Mouse (Mus musculus) monocyte, adult 5-6 weeks (primary cell): ENCODE measurements at regions not wholly inside any gene's neighbourhood (a gene's known extent, or its start where the extent isn't known, plus 50 kb on each side); places are given as distances from the start of the nearest gene placed in this dataset.
A peak's percentile ranks its signal among the peaks of the same experiment; 100 is the strongest.

Experiments
- ATAC-seq: fragments of 153-309, 156-312 bp; replicated peaks from 2 replicates; pipeline ENCODE4 v1.8.0; 2017; ENCODE audit warnings: mild to moderate bottlenecking; ENCODE audit not compliant: low TSS enrichment, insufficient number of reproducible peaks, severe bottlenecking, poor library complexity, low FRiP score

DNA sequence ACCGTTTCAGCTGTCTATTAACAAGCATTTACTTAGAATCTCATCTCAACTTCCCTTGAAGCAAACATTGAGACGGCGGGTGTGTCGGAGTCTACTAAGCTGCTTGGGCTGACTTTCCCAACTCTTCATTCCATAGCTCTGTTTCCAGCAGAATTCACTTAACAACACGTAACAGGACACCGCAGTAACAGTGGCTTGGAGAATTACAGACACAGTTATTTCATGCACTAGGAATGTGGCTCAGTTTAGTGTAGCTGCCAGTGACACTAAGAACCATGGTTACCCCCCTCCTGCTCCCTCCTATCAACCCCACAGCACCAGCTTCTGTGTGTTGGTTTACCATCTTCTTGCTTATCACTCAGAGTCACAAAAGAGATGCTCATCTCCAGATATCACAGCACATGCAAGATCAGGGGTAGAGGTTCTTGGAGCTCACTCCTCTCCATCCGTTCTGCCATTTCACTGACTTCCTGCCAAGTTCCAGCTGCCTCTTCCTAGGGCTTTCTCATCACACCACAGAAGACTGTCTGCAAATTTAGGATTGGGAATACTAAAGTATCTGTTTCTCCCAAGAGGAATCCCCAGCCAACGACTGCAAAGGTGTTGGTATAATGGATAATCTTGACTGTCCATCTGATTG is 90.7 kb downstream of the Banf2 start:
- ATAC-seq, result no peak

DNA sequence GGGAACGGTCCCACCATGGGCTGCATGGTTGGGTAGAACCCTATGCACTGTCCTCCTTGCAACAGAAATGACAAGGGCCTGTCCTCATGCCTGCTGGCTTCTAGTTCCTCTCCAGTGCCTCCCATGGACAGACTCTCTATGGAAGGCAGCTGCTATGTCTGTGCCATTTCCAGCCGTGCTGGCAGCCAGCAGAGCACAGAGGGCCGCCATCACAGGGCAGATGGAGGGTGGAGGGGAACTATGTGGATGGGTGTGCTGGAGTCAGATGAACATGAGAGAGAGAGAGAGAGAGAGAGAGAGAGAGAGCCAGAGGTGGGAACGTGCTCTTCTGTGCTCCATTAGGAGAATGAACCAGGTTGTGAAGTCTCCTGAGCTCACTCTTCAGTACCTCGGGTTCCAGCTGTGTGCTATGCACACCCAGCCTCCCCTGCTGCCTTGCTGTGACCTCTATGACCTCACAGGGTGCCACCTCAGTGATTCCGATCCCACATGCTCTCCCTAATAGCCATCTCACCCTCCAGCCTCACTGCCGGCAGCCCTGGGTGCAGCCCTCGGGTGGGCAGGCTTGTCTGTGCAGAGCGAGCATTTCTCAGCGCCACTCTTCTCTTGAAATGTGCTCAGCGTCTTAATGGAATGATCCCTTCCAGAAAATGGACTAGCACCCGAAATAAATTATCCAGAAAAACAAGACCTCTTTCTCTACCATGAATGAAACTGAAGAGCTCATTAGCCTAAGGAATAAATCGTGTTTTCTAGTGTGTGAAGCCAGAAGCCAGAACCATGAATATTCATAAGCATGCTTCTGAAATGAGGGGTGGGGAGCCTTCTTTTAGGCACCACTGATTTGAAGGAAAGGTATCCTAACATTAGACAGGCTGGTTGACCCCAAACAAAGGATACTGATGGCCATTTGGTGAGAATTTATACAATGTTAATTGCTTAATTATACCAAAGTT is 94.5 kb downstream of the Banf2 start:
- no peak for ATAC-seq

DNA sequence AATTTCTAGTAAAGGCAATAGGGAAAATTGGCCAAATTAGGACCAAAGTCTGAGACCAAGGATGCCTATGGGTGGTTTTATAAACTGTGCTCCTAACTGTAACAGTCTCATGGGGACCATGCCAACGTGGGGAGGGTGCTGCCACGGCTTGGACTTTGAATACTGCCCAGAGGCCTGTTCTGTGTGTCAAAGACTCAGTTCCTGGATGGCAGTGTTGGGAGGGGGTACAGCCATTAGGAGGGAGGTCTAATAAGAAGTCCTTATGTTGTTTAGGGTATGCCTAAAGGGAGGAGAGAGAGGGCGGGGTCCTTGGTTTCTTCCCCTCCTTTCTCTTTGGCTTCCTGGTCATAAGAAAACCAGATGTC is 95.2 kb downstream of the Banf2 start:
- no peak for ATAC-seq

DNA sequence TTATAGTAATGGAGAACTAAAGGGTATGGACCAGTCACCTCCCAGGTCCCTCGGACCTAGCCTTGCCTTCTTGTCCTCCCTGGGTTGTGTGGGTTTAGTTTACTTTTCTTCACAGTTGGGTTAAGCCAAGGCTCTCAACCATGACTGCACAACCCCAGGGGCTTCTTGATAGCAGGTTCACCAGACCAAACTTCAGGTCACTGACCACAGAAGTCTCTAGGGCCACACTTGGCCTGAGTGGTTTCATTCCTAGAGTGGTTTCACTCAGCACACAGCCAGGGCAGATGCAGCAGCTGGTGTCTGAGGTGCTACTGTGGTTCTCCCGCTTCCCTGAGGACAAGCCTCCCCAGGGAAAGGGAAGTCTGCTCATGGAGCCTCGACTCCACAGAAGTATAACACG is 95.7 kb downstream of the Banf2 start:
- ATAC-seq, result no peak

DNA sequence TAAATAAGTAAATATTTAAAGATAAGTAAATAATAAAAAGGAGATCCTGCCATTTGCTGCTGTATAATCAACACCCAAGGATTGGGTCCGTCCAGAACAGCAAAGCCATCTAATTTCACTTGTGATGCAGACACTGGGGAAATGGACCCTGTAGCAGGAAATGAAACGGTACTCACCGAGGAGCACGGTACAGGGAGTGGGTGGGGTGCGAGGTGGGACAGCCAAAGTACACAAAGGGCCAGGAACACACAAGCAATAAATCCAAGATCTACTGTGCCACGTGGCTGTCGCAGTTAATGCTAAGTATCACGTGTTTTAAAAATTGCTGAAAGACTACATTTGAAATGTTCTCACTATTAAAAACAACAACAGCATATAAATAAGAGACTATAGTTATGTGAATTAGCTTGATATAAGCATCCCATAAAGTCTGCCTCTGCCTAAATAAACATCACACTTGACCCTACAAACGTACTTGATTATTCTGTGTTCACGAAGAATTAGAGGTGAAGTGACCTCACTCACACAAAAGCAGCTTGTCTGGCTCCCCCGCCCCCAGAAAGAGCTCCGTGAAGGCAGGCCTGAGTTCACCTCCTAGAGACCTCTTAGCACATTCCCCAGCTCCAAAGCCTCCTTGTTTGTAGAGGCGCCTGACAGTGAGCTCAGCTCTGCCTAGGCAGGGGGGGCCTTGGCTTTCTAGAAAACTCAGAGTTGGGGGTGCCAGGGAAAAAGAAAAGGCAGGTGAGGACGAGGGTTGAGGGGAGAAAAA is 101.1 kb downstream of the Banf2 start:
- ATAC-seq, result no peak

DNA sequence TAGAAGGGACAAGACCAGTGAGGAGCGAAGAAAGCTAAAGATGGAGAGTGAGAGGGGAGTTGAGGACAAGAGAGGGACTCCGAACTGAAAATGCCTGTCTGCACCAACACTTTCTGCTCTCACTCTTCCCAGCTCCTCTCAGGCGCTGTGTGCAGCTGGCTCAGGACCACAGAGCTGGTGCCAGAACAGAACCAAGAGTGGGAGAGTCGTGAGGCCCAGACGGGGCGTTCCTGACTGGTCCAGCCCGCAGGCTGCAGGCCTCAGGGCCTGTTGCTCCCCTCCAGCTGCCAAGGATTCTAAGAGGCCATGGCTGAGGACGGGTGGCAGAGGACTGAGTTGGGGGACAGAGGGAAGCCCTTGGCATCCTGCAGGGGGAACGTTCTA is 101.7 kb downstream of the Banf2 start:
- no peak for ATAC-seq

DNA sequence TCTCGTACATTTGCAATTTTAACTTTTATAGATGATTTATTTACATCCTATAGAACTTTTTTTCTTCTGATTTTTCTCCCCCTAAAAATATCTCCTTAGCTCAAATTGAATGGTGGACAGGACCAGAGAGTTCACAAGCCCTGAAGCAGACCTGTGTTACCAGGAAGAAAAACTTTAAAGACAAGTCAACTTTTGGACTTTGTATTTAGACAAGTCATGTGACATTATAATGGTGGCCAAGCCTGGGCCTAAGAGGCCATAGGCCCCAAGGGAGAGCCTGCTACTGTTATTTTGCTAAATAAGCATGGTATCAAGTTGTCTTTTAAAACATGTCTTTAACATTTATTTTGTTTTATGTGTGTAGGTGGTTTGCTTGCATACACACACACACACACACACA is 102.7 kb downstream of the Banf2 start:
- ATAC-seq, result no peak

DNA sequence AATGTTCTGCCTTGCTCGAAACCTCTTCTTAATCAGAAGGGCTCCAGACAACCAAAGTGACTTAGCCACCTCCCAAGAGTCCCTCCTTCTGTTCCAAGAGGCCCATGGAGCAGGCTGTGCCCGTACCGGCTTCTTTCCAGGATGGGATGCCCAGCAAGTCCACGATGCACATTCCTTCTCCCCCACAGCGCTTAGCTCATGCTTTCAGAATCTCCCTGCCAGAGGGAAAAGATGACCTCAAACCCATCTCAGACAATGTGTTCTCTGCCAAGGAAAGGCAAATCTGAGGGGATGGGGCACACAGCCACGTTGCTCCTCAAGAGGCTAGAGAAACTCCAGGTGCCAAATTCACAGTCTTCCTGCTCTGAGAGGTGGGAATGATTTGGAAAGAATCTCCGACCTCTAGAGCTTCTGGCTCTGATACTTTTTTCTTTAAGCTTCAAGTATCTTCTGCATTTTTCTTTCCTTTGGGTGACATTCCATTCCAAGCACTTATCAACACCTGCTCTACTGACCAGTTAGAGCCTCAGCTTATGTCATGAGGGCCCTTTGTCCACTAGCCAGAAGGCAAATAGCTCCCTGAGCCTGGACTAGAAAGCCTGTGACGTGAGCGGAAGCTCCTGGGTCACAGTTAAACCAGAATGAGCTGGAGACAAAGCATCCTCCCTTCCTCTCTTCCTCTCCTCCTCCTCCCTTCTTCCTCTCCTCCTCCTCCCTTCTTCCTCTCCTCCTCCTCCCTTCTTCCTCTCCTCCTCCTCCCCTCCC is 110.9 kb downstream of the Banf2 start:
- no peak for ATAC-seq

DNA sequence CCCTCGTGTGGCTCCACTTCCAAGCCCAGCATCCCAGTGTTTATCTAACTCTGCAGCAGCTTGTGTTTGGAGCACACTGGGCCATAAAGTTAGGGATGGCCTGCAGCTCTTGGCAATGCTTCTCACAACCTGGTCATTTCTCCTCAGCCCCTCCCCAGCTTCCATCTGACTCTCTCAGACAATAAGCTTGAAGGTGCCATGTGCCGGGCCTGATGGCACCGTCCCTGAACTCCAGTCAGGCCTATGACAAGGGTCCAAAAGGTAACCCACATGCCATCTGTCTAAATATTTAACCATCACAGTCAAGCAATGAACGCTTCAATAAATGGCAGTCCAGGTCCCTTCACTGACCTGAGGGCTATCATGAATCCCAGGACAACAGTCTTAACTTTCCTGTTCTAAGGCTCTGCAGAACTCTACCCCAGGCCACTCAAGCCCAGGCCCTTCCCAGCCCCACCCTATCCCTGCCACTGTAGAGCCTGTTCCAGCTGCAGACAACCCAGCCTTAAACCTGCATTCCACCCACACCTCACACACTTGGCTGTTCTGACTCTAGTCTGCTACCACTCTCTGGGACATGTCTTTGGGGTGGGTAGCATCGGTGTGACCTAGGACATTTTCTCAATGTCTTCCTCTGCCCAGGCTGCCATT is 111.8 kb downstream of the Banf2 start:
- ATAC-seq, result no peak

DNA sequence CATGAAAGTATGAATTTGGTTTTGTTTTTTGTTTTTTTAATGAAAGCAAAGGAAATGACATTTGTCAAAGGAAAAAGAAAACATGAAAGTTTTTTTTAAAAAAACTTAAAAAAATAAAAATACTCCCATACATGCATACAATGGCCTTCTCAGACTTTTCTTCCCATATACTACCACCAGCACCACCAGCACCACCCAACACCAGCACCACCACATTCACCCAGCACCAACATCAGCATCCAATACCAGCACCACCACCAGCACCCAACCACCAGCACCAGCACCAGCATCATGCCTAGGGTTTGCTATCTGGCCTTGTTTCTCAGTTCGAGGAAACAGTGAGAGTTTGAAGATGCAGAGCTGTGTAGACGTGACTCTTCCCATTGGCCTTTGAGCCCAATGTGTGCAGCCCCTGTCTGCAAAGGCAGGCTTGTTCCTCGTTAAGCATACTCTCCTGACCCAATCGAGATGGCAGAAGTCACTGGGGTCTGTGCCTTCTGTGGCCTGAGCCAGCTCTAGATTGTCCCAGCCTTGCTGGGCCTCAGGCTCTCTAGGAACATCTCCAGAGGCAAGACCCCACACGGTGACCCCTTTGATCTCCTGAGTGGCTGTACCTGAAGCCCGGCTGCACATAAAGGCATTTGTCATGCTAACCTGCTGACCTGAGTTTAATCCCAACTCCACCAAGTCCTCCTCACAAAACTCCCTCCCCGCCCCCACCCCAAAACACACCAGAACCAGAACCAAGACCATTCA is 113.8 kb upstream of the Mgme1 start:
- no peak for ATAC-seq

DNA sequence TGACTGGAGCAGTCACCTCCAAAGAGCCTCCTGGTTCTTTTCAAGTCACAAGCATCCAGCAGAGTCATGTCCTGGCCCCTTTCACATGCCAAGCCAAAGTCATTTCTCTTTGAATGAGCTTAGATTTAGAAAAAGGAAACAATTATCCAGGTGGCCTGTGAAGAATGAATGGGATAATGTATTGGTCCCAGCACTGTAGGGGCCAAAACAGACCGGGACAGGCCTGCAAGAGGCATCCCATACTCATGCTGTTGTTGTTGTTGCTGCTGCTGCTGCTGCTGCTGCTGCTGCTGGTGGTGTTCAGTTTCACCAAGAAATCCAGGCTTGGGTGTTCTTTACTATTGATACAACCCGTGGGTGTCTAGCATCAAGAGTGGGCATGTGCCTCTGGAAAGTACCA is 113.1 kb upstream of the Mgme1 start:
- no peak for ATAC-seq

DNA sequence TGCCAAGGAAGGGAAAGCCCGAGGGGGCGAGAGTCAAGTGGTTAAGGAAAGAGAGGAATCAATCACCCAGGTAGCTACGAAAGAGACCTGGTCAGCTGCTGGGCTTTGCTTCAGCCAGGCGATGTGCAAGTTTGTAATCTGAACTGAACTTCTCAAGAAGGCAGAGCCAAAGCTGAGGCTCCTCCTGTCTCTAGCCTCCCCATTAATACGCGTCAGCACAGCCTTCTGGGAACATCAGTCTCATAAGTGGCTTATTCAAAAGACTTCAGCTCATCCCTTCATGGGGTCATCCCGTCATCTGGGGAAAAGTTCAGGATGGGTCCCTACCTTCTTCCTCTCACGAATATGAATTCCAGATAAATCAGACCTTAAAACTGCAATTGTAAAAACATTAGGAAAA is 112.2 kb upstream of the Mgme1 start:
- ATAC-seq, result no peak

DNA sequence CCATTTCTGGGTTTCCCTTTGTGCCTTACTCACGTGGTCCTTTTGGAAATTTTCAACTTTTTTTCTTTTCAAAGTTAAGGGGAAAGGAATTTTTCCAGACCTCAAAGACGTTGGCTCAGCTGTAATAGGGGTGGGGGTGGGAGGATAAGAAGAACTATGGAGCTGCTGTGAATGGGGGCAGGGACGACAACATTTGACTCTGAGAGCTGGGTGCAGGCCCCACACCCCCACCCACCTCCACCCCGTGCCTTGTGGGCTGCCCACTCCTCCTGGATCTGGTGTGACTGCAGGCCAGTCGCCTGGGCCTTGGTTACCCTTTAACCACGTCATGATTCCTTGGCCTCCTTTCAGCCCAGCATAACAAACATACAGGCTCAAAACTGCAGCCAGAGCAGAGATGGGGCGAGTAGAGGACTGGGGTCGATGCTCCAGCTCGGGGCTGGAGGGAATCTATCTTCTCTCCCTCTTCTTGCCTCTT is 110.6 kb upstream of the Mgme1 start:
- no peak for ATAC-seq

DNA sequence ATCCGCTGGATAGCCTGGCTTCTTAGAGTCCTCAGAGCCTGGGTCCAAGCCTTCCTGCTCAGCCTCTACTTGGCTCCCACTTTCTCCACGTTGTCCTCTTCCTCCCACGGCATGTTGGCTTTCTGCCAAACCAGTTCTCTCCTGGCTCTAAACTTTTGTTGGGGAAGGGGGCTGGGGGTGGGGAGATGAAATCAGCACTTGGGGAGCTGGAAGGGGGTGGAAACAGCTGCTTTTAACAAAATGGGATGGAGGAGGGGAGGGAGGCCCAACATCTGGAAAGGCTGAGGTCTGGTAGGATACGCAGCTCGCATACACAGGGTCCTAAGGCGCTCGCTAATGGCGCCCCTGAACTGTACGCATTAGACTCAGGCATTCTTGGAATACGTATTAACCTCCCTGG is 110.0 kb upstream of the Mgme1 start:
- ATAC-seq, result no peak

DNA sequence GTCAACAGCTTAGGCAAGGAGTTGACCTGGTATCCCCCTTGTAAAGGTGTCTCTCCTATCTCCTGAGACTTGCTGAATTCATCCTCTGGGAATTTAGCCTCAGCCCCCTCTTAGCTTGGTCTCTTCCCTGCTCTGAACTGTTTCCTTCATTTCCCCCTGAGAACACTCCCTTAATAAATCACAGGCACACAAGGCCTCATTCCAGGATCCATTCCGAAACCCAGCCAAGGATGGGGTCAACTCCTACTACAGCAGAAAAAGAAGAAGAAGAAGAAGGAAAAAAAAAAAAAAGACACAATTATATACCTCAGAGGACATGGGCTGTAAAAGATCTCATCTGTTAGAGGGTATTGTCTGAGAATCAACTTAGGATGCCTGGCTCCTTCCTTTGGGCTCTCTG is 108.6 kb upstream of the Mgme1 start:
- no peak for ATAC-seq

DNA sequence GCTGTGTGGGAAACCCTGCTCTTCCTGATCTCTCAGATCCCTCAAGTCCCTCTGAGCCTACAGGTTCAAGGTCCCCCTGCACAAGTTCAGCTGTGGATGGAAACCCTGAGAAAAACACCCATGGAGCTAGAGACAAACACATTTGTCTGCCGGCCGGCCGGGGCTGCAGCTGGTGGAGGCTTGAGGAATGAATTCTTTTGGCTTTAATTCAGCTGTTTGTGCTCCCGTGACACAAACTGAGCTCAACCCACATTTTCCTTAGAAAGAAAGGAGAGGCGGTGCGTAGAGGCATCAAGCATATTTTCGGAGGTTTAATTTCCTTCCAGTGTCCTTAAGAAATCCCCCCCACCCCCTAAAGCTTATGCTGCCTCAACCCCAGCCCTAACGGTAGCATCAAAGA is 106.4 kb upstream of the Mgme1 start:
- no peak for ATAC-seq

DNA sequence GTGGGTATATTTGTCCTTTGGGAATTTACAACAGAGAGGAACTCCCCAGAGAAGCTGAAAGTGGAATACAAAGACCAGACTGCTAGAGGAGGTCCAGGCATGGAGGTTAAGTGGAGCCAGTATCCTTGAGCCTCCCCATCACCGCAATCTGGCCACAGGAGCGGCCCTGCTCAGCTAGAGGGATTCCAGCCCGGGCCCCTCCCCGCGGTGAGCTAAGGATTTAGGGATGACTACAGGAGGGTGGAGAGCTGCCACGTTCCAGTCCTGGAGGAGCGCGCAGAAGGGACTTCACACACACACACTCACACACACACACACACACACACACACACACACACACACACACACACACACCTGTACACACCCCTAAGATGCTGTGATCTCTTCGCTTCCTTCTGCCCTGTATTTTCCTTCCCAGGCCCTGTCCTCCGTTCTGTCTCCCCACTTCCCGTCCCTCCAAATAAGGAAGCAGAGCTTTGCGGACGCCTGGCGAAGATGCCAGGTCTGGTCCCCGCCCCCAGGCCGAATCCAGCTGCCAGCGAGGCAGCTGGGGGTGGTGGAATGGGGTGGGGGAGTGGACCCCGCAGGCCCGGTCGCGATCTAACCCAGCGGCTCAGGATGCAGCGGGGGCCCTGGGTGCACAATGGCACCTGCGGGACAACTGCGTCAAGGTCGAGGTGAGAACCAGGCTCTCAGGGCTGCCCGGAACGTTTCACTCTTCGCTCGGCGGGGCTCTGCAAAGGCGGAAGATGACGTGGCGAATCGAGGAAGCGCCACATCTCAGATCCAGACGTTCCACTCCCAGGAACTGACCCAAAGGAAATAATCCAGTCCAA is 105.3 kb upstream of the Mgme1 start:
- ATAC-seq, result peak; percentile 51
